Mouse (Mus musculus): ENCODE results near the gene Scgb1b29.
"Not testable (repeated sequence)": the region's sequence is repeated elsewhere in the genome, so short reads cannot be mapped to it uniquely, and the experiment has no call there.

Gene Scgb1b29

GRCm38 (mm10) chr7:32441241-32441640 lies at the start of gene Scgb1b29:
Gene Scgb1b29 (plus strand): TSS chr7:32441541.
- not testable (repeated sequence) for DNase-seq

- not testable (repeated sequence) for DNase-seq
Observed at GRCm38 (mm10) chr7:32428636-32429035, 12.7 kb upstream of the Scgb1b29 start.

Data from cerebellum, postnatal 36 days (tissue).